Mouse (Mus musculus) heart, postnatal 0 days (tissue): ENCODE measurements around the gene Nes. TPM values are rescaled to one million over a fixed set of nuclear protein-coding genes. Genes with fewer than 3 reads are reported as not detected.

Experiments used
- ATAC-seq: fragments of 200-750 bp; cut with Nextera tagmentation; 2 replicates; pipeline ENCODE4 v1.8.0; 2017; ENCODE audit warnings: low read depth, moderate number of reproducible peaks, moderate library complexity; ENCODE audit not compliant: insufficient read depth
- DNase-seq: peaks from one replicate; pipeline ENCODE4 v3.0.0-alpha.2; 2016; ENCODE audit warnings: low spot score
- H3K27ac ChIP-seq: fragments of 300-500 bp; sonication (generic); 2 replicates; pipeline ENCODE4 v1.5.1; 2014; ENCODE audit warnings: low read depth, mild to moderate bottlenecking
- H3K27me3 ChIP-seq: fragments of 300-500 bp; sonication (generic); 2 replicates; pipeline ENCODE4 v1.6.1; 2014; ENCODE audit warnings: low read length, mixed read lengths; ENCODE audit not compliant: control insufficient read depth, insufficient read depth
- H3K36me3 ChIP-seq: fragments of 300-500 bp; sonication (generic); replicated peaks from 2 replicates; pipeline ENCODE4 v1.6.1; 2014; ENCODE audit warnings: low read length, mixed read lengths; ENCODE audit not compliant: control insufficient read depth, insufficient read depth
- H3K4me1 ChIP-seq: fragments of 300-500 bp; sonication (generic); 2 replicates; pipeline ENCODE4 v1.6.1; 2014; ENCODE audit warnings: antibody characterized with exemption; ENCODE audit not compliant: control insufficient read depth, insufficient read depth
- H3K4me2 ChIP-seq: fragments of 300-500 bp; sonication (generic); 2 replicates; pipeline ENCODE4 v1.6.1; 2014; ENCODE audit warnings: low read depth, mild to moderate bottlenecking, low read length, moderate library complexity
- H3K4me3 ChIP-seq: fragments of 300-500 bp; sonication (generic); 2 replicates; pipeline ENCODE4 v1.5.1; 2014; ENCODE audit warnings: low read depth, low read length
- H3K9ac ChIP-seq: fragments of 300-500 bp; sonication (generic); replicated peaks from 2 replicates; pipeline ENCODE4 v1.6.1; 2014; ENCODE audit warnings: low read depth, low read length, mixed read lengths
- H3K9me3 ChIP-seq: fragments of 300-500 bp; sonication (generic); replicated peaks from 2 replicates; pipeline ENCODE4 v1.6.1; 2016; ENCODE audit warnings: low read length; ENCODE audit not compliant: control insufficient read depth
- CTCF ChIP-seq: IDR thresholded peaks from 2 replicates; pipeline ENCODE4 v1.5.1; 2016; ENCODE audit warnings: antibody characterized with exemption, control low read depth, low read depth
- EP300 ChIP-seq: IDR thresholded peaks from 2 replicates; pipeline ENCODE4 v1.6.1; 2016; ENCODE audit warnings: antibody characterized with exemption, low read depth
- WGBS: fragments of 180-500 bp; shearing (Covaris S2); extraction: QIAGEN DNeasy Blood & Tissue Kit; methylation state at CpG from one replicate; pipeline ENCODE4 v1.1.7; 2014; 5-methylcytosine and 5-hydroxymethylcytosine counted together
- polyA plus RNA-seq: library from polyadenylated mRNA; unstranded; fragments of >200 nt; fragmentation: Nextera tagmentation; extraction: Ambion mirVana; gene quantifications from 2 replicates; pipeline ENCODE4 v1.2.1, GENCODE M21; 2015
- total RNA-seq: library from RNA; depleted of rRNA; stranded (reverse); fragments of >200 nt; gene quantifications from 2 replicates; pipeline ENCODE4 v1.2.3, GENCODE M21; 2014; ENCODE audit warnings: low replicate concordance

The Nes gene
- total and polyA plus RNA-seq, 2 experiments from 2014 or later: 9.9 to 35.7 TPM

GRCm38 (mm10) chr3:87934026-87934425 lies 36.9 kb upstream of the Nes start:
- Histone ChIP-seq H3K4me2 (no peak overlapping the region), H3K9me3 (no peaks in the 10 kb centered on the region), H3K27me3 (no peaks in the 10 kb centered on the region), H3K4me3 (no peak overlapping the region), H3K36me3 (peaks cover 55% of the 10 kb centered on the region), H3K27ac (no peak overlapping the region), H3K9ac (no peak overlapping the region), H3K4me1 (peaks cover 12% of the 10 kb centered on the region)
- TF ChIP-seq EP300 (no peak), CTCF (no peak)
- WGBS: 87% methylated on average over 5 of the region's 5 CpGs
- ATAC-seq: no peak
- no peak for DNase-seq

- DNase-seq (no peak), ATAC-seq (no peak)
- Histone ChIP-seq H3K9ac (no peak overlapping the region), H3K4me2 (no peak overlapping the region), H3K27me3 (no peaks in the 10 kb centered on the region), H3K36me3 (peaks cover 60% of the 10 kb centered on the region), H3K4me3 (no peak overlapping the region), H3K4me1 (peaks cover 7% of the 10 kb centered on the region), H3K9me3 (no peaks in the 10 kb centered on the region), H3K27ac (no peak overlapping the region)
- 63% methylated on average over 4 of the region's 4 CpGs for WGBS
- TF ChIP-seq EP300 (no peak), CTCF (no peak)
Measured at GRCm38 (mm10) chr3:87934501-87934900, 36.4 kb upstream of the Nes start.

GRCm38 (mm10) chr3:87935201-87935600 lies 35.7 kb upstream of the Nes start:
- TF ChIP-seq EP300 (no peak), CTCF (no peak)
- DNase-seq: no peak
- Histone ChIP-seq H3K9me3 (no peaks in the 10 kb centered on the region), H3K27ac (no peak overlapping the region), H3K4me1 (peaks cover 7% of the 10 kb centered on the region), H3K9ac (no peak overlapping the region), H3K4me3 (no peak overlapping the region), H3K27me3 (no peaks in the 10 kb centered on the region), H3K4me2 (no peak overlapping the region), H3K36me3 (peaks cover 67% of the 10 kb centered on the region)
- WGBS: 83% methylated on average over 4 of the region's 4 CpGs
- ATAC-seq: no peak

GRCm38 (mm10) chr3:87935776-87936175 lies 35.1 kb upstream of the Nes start:
- TF ChIP-seq EP300 (no peak), CTCF (peak; percentile 97)

GRCm38 (mm10) chr3:87940611-87941010 lies 30.3 kb upstream of the Nes start:
- TF ChIP-seq EP300: no peak
- no peak for TF ChIP-seq CTCF
- H3K4me2 ChIP-seq: no peak overlapping the region
- H3K4me3 ChIP-seq: no peak overlapping the region
- H3K27me3 ChIP-seq: no peaks in the 10 kb centered on the region
- no peaks in the 10 kb centered on the region for H3K4me1 ChIP-seq
- H3K36me3 ChIP-seq: peaks cover 56% of the 10 kb centered on the region
- DNase-seq (no peak), ATAC-seq (no peak)
- no peaks in the 10 kb centered on the region for H3K9me3 ChIP-seq
- H3K27ac ChIP-seq: no peak overlapping the region
- 72% methylated on average over 5 of the region's 5 CpGs for WGBS
- no peak overlapping the region for H3K9ac ChIP-seq

More at GRCm38 (mm10) chr3:87935776-87936175, 35.1 kb upstream of the Nes start:
- peaks cover 6% of the 10 kb centered on the region for H3K4me1 ChIP-seq
- no peak overlapping the region for H3K4me2 ChIP-seq
- no peak overlapping the region for H3K9ac ChIP-seq
- H3K27ac ChIP-seq: no peak overlapping the region
- no peak overlapping the region for H3K4me3 ChIP-seq
- ATAC-seq (peak; percentile 55; the same call in 1 of the 2 replicates), DNase-seq (peak; percentile 67)
- H3K27me3 ChIP-seq: no peaks in the 10 kb centered on the region
- H3K36me3 ChIP-seq: peaks cover 71% of the 10 kb centered on the region
- no peaks in the 10 kb centered on the region for H3K9me3 ChIP-seq
- 98% methylated on average over 2 of the region's 2 CpGs for WGBS

GRCm38 (mm10) chr3:87942471-87942870 lies 28.4 kb upstream of the Nes start:
- ATAC-seq (no peak), DNase-seq (no peak)
- H3K4me3 ChIP-seq: no peak overlapping the region
- no peaks in the 10 kb centered on the region for H3K9me3 ChIP-seq
- WGBS: 90% methylated on average over 2 of the region's 2 CpGs
- H3K27ac ChIP-seq: no peak overlapping the region
- H3K4me2 ChIP-seq: no peak overlapping the region
- peaks cover 51% of the 10 kb centered on the region for H3K36me3 ChIP-seq
- no peak overlapping the region for H3K9ac ChIP-seq
- peaks cover 14% of the 10 kb centered on the region; the same call in 1 of the 2 replicates for H3K27me3 ChIP-seq
- no peak for TF ChIP-seq CTCF
- TF ChIP-seq EP300: no peak
- peaks cover 2% of the 10 kb centered on the region; the same call in 1 of the 2 replicates for H3K4me1 ChIP-seq
